Mouse (Mus musculus) erythroblast, embryonic 14.5 days (primary cell): ENCODE results near the gene Cldn14. TPM values are rescaled to one million over a fixed set of nuclear protein-coding genes. Genes with fewer than 3 reads are reported as not detected.
A peak's percentile ranks its signal among the peaks of the same experiment; 100 is the strongest.

Experiments used
- H3K27me3 ChIP-seq: 2 replicates; pipeline ENCODE4 v1.6.1; 2012; ENCODE audit warnings: inconsistent platforms; ENCODE audit not compliant: control insufficient read depth
- H3K36me3 ChIP-seq: 2 replicates; pipeline ENCODE4 v1.6.1; 2012; ENCODE audit warnings: mild to moderate bottlenecking, inconsistent platforms; ENCODE audit not compliant: control insufficient read depth
- H3K4me1 ChIP-seq: 2 replicates; pipeline ENCODE4 v1.6.1; 2012; ENCODE audit warnings: inconsistent platforms; ENCODE audit not compliant: control insufficient read depth
- H3K4me3 ChIP-seq: replicated peaks from 2 replicates; pipeline ENCODE3; 2012; ENCODE audit warnings: moderate library complexity, mild to moderate bottlenecking, inconsistent platforms
- H3K9me3 ChIP-seq: 2 replicates; pipeline ENCODE4 v1.6.1; 2012; ENCODE audit warnings: low read length, inconsistent platforms, mixed read lengths; ENCODE audit not compliant: control insufficient read depth
- GATA1 ChIP-seq: IDR thresholded peaks from 2 replicates; pipeline ENCODE4 v1.6.1; 2012; ENCODE audit warnings: low read length, inconsistent platforms, mixed read lengths
- TAL1 ChIP-seq: IDR thresholded peaks from 3 replicates; pipeline ENCODE4 v1.6.1; 2012; ENCODE audit warnings: low read length, inconsistent platforms, mixed read lengths
- polyA plus RNA-seq: library from polyadenylated mRNA; stranded (reverse); fragments of >175 nt; gene quantifications from 2 replicates; pipeline ENCODE4 v1.2.3, GENCODE M21; 2012

The Cldn14 gene
- polyA plus RNA-seq, 1 experiment: 0.04 TPM

DNA sequence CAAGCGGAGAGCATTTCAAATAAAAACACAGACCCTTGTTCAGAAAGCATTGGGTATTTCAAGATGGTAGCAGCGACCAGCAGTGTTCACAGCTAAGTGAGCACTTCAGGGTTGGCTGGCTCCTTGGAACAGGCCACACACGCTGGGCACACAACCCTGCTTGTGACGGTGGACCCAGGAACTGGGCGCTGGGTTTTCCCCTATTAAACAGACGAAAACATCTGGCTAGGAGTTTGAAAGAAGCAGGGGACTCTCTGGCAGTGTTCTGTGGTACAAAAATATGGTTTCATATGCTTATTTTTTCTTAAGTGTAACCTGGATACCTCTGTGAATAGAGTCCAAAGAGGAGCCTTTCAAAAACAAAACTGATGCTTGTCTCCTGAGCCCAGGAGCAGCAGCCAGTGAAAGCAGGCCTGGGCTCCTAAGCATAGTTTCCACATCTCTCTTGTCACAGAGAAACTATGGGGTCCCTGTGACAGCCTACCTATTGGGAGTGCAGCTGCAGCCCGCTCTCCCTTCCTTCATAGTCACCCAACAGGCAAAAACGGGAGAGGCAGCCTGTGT lies 82.9 kb downstream of the Cldn14 start:
- H3K27me3 ChIP-seq: no peaks in the 10 kb centered on the region
- H3K9me3 ChIP-seq: no peaks in the 10 kb centered on the region
- TF ChIP-seq GATA1 (no peak), TAL1 (no peak)
- no peaks in the 10 kb centered on the region for H3K36me3 ChIP-seq
- no peak overlapping the region for H3K4me3 ChIP-seq
- H3K4me1 ChIP-seq: no peaks in the 10 kb centered on the region

DNA sequence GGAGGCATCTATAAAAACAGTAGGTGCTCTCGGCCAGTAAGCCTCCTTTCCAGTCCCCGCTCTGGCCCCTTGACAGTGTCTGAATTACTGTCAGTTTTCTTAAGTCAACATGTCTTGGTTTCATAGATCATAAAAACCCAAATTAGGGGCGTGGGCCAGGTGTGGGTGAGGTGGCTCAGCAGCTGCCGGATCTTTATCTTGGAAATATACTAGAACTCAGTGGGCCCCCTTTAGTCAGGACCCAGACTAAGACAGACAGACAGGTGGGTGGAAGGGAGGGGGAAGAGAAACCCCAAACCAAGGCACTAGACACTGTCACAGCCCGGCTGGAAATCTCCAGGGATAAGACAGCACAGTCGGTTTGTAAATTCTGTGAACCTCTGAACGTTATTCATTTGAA lies 84.8 kb downstream of the Cldn14 start:
- H3K36me3 ChIP-seq: no peaks in the 10 kb centered on the region; the same call in 1 of the 2 replicates
- no peak for TF ChIP-seq TAL1
- H3K27me3 ChIP-seq: no peaks in the 10 kb centered on the region
- no peaks in the 10 kb centered on the region for H3K9me3 ChIP-seq
- no peak overlapping the region for H3K4me3 ChIP-seq
- H3K4me1 ChIP-seq: no peaks in the 10 kb centered on the region

- no peak overlapping the region for H3K4me3 ChIP-seq
- H3K9me3 ChIP-seq: no peaks in the 10 kb centered on the region
- no peaks in the 10 kb centered on the region for H3K27me3 ChIP-seq
- H3K4me1 ChIP-seq: peaks cover 7% of the 10 kb centered on the region
- TF ChIP-seq GATA1 (no peak), TAL1 (no peak)
- H3K36me3 ChIP-seq: no peaks in the 10 kb centered on the region; the same call in 1 of the 2 replicates
Measured at GRCm38 (mm10) chr16:93922835-93923389, 85.7 kb downstream of the Cldn14 start.

DNA sequence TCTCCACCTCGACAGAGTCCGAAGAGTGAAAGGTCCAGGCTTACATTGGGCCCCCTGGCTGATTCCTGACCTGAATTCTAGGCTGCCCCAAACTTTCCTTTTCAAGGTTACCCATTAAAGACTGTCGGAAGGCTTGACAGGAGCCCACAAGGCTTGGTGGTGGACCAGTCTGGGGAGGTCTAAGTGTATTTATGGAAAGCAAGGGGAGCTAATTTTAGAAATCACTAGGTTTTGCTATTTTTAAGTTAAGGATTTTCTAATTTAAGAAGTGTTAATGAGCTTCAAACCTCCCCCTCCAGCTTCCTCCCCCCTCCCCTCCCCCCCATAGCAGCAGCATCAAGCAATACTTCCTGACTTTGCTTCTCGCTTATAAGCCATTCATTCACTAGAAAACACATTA lies 88.0 kb downstream of the Cldn14 start:
- H3K36me3 ChIP-seq: no peaks in the 10 kb centered on the region; the same call in 1 of the 2 replicates
- peaks cover 9% of the 10 kb centered on the region for H3K4me1 ChIP-seq
- TF ChIP-seq TAL1: no peak
- no peak for TF ChIP-seq GATA1
- H3K27me3 ChIP-seq: no peaks in the 10 kb centered on the region
- H3K9me3 ChIP-seq: no peaks in the 10 kb centered on the region
- no peak overlapping the region for H3K4me3 ChIP-seq

DNA sequence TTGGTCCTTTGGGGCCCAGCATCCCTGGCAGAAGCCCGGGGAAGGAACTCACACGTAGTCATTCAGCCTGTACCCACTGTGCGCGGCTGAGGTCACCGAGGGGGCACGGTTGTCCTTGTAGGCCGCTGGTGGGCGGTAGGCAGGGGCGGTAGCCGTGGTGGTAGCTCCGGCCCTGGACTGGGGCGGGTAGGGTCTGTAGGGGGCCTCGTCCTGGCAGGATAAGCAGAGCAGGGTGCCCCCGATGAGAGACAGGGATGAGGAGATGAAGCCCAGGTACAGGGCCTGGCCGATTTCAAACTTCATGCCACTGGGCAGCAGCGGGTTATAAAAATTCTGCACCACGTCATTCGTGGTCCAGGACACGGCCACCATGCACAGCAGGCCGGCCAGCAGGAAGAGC lies 89.4 kb downstream of the Cldn14 start:
- no peaks in the 10 kb centered on the region for H3K9me3 ChIP-seq
- peaks cover 9% of the 10 kb centered on the region for H3K4me1 ChIP-seq
- H3K4me3 ChIP-seq: no peak overlapping the region
- TF ChIP-seq GATA1 (no peak), TAL1 (no peak)
- H3K36me3 ChIP-seq: no peaks in the 10 kb centered on the region; the same call in 1 of the 2 replicates
- no peaks in the 10 kb centered on the region for H3K27me3 ChIP-seq

DNA sequence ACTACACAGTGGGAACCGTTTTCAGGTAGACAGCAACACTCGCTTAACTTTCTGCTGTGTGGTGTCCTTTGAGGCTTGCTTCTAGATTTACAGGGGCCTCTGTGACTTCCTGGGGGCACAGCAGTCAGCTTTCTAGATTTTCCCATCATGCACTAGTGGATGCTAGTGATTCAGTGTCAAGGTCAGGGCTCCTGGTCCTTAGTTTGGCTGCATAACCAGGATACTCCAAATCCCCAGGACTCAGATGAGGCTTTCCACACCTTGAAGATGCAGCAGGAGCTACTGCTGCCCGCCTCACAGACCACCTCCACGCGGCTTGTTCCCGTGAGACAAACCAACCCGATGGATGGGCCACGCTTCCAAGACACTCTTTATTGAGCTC lies 90.0 kb downstream of the Cldn14 start:
- H3K4me3 ChIP-seq: no peak overlapping the region
- TF ChIP-seq TAL1: no peak
- TF ChIP-seq GATA1: no peak
- no peaks in the 10 kb centered on the region for H3K27me3 ChIP-seq

DNA sequence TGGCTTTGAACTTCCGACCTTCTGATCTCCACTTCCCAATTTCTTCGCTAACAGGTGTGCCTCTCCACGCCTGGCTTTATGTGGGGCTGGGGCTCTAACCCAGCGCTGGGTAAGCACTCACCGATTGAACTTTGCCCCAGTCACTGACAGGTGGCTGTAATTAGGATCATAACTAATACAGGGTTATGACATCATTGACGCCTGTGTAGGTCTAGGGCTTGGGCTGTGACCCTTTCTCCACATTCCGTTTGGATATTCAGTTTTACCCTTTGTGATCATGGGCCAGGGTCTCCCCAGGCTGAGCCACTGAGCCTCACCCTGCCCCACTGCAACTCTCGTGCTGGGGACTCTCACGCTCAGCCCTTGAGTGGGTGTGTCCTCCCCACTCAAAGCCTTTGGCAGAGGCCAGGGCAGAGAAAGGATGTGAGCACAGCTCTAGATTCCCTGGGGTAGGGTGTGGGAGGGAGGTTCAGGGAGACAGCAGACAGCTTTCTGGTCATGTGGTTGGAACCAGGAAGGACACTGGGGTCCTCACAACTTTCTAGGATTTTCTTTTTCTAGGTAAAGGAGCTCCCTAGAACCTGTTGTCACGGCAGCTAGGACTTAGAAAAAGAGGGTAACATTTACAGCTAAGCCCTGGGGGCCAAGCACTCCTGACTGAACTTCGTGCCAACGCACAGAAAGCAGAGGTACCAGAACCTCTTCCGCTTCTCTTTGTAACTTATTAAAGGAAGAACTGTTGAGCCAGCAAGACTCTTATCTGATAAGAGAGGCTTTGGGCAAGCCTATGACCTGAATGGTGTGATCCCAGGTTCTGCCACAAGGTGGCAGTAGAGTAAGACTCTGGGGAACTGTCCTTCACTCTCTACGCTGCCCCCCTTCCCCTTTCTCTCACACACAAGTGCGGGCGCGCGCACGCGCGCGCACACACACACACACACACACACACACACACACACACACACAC lies 90.6 kb downstream of the Cldn14 start:
- Histone ChIP-seq H3K27me3 (no peaks in the 10 kb centered on the region), H3K4me1 (peaks cover 9% of the 10 kb centered on the region), H3K4me3 (no peak overlapping the region), H3K9me3 (no peaks in the 10 kb centered on the region), H3K36me3 (no peaks in the 10 kb centered on the region; the same call in 1 of the 2 replicates)
- TF ChIP-seq GATA1: peak; percentile 87
- TF ChIP-seq TAL1: no peak

More for the DNA sequence above, 90.0 kb downstream of the Cldn14 start:
- Histone ChIP-seq H3K4me1 (peaks cover 9% of the 10 kb centered on the region), H3K36me3 (no peaks in the 10 kb centered on the region; the same call in 1 of the 2 replicates), H3K9me3 (no peaks in the 10 kb centered on the region)

GRCm38 (mm10) chr16:93915338-93915849 lies 93.2 kb downstream of the Cldn14 start:
- no peaks in the 10 kb centered on the region for H3K9me3 ChIP-seq
- H3K4me1 ChIP-seq: peaks cover 17% of the 10 kb centered on the region
- no peak for TF ChIP-seq GATA1
- no peak for TF ChIP-seq TAL1
- no peaks in the 10 kb centered on the region for H3K27me3 ChIP-seq
- no peak overlapping the region for H3K4me3 ChIP-seq
- H3K36me3 ChIP-seq: no peaks in the 10 kb centered on the region; the same call in 1 of the 2 replicates
